Mouse (Mus musculus) neural tube, embryonic 11.5 days (tissue): ENCODE data around the gene Snapin. TPM values are rescaled to one million over a fixed set of nuclear protein-coding genes. Genes with fewer than 3 reads are reported as not detected.

Experiments used
- ATAC-seq: fragments of 200-750 bp; cut with Nextera tagmentation; 2 replicates; pipeline ENCODE4 v1.8.0; 2017; ENCODE audit warnings: moderate number of reproducible peaks, mild to moderate bottlenecking, moderate TSS enrichment, moderate library complexity; ENCODE audit not compliant: insufficient read depth, low FRiP score, low TSS enrichment
- DNase-seq: peaks from one replicate; pipeline ENCODE4 v3.0.0-alpha.2; 2015; ENCODE audit warnings: low spot score
- H3K27ac ChIP-seq: fragments of 300-500 bp; sonication (generic); 2 replicates; pipeline ENCODE4 v1.5.1; 2014; ENCODE audit warnings: low read depth, mild to moderate bottlenecking, low read length
- H3K27me3 ChIP-seq: fragments of 300-500 bp; sonication (generic); 2 replicates; pipeline ENCODE4 v1.6.1; 2014; ENCODE audit warnings: mild to moderate bottlenecking, low read length, mixed read lengths; ENCODE audit not compliant: control insufficient read depth, insufficient read depth
- H3K36me3 ChIP-seq: fragments of 300-500 bp; sonication (generic); 2 replicates; pipeline ENCODE4 v1.6.1; 2014; ENCODE audit warnings: mild to moderate bottlenecking, low read length, moderate library complexity, mixed read lengths; ENCODE audit not compliant: control insufficient read depth, insufficient read depth
- H3K4me1 ChIP-seq: fragments of 300-500 bp; sonication (generic); 2 replicates; pipeline ENCODE4 v1.6.1; 2014; ENCODE audit warnings: low read length, mixed read lengths; ENCODE audit not compliant: control insufficient read depth, insufficient read depth
- H3K4me2 ChIP-seq: fragments of 300-500 bp; sonication (generic); 2 replicates; pipeline ENCODE4 v1.6.1; 2014; ENCODE audit warnings: low read depth, mild to moderate bottlenecking, moderate library complexity
- H3K4me3 ChIP-seq: fragments of 300-500 bp; sonication (generic); 2 replicates; pipeline ENCODE4 v1.5.1; 2014; ENCODE audit warnings: low read depth, low read length
- H3K9ac ChIP-seq: fragments of 300-500 bp; sonication (generic); 2 replicates; pipeline ENCODE4 v1.6.1; 2014; ENCODE audit warnings: mild to moderate bottlenecking, low read length
- H3K9me3 ChIP-seq: fragments of 300-500 bp; sonication (generic); 2 replicates; pipeline ENCODE4 v1.6.1; 2016; ENCODE audit warnings: low read length; ENCODE audit not compliant: control insufficient read depth
- WGBS: fragments of 180-500 bp; shearing (Covaris S2); extraction: QIAGEN DNeasy Blood & Tissue Kit; methylation state at CpG from one replicate; pipeline ENCODE4 v1.1.7; 2014; 5-methylcytosine and 5-hydroxymethylcytosine counted together
- polyA plus RNA-seq: library from polyadenylated mRNA; unstranded; fragments of >200 nt; fragmentation: Nextera tagmentation; extraction: Ambion mirVana; gene quantifications from 2 replicates; pipeline ENCODE4 v1.2.1, GENCODE M21; 2014

Gene Snapin
- polyA plus RNA-seq, 1 experiment from 2014 or later, result 77.3 TPM

DNA sequence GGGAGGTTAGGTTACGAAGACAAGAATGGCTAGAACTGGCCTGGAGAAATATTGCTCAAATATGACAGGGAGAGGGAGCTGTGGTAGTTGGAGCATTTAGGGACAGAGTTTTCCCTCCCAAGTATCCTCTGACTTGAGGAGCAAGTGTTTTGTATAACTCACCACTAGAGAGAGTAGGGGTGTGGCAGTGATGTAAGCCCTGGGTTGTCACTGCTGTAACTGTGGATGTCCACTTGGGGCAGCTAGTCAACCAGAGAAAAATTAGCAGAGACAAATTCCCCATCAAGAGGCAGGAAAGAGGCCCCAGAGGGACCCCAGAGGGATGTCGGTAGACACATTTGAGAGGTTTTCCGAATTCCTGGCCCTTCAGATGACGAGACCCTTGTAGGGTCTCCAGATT is 34.6 kb upstream of the Snapin start:
- no peaks in the 10 kb centered on the region for H3K4me1 ChIP-seq
- no peak overlapping the region for H3K27ac ChIP-seq
- DNase-seq (no peak), ATAC-seq (no peak)
- H3K27me3 ChIP-seq, result no peaks in the 10 kb centered on the region
- WGBS, result 48% methylated on average over 4 of the region's 4 CpGs
- no peak overlapping the region for H3K4me3 ChIP-seq
- no peaks in the 10 kb centered on the region for H3K36me3 ChIP-seq
- no peaks in the 10 kb centered on the region for H3K9me3 ChIP-seq
- no peak overlapping the region for H3K4me2 ChIP-seq
- no peak overlapping the region for H3K9ac ChIP-seq

DNA sequence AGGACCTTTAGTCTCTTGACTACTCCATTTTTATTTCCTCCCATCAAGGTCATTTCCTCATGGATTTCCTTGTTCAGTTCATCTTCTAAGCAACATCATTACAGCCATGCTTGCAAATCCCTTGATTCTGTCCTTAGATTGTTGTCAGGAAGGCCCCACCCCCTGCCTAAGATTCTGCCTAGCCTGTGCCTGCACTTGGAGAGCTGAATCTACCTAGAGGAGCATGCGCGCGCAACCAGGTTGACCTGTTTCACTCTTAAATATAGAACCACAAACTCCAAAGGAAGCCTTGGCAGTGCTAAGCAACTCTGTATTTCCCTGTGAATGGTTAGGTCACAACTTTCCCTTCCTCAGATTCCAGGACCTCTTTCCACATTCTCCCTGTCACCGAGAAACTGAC is 26.9 kb upstream of the Snapin start:
- no peaks in the 10 kb centered on the region for H3K27me3 ChIP-seq
- WGBS, result 88% methylated on average over 4 of the region's 4 CpGs

DNA sequence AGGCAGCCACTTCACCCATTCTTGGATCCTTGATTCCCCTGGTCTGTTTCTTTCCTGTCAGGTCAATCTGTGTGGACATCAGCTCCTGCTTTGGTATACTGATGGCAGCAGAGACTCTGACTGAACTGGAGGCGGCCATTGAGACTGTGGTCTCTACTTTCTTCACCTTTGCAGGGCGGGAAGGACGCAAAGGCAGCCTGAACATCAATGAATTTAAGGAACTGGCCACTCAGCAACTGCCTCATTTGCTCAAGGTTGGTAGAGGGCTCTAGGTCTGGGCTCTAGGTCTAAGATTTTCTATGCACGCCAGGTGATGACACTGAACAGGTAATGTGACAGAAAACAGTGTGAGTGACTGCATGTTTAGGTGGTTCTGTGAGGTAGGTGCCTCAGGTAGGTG is 25.0 kb upstream of the Snapin start:
- no peak overlapping the region for H3K4me3 ChIP-seq
- H3K9me3 ChIP-seq, result no peaks in the 10 kb centered on the region
- no peak for DNase-seq
- no peaks in the 10 kb centered on the region for H3K36me3 ChIP-seq
- 89% methylated on average over 4 of the region's 4 CpGs for WGBS
- H3K9ac ChIP-seq, result no peak overlapping the region
- ATAC-seq, result no peak
- no peaks in the 10 kb centered on the region for H3K27me3 ChIP-seq
- H3K27ac ChIP-seq, result no peak overlapping the region
- peaks cover 2% of the 10 kb centered on the region; the same call in 1 of the 2 replicates for H3K4me1 ChIP-seq
- no peak overlapping the region for H3K4me2 ChIP-seq

More for the DNA sequence above, 26.9 kb upstream of the Snapin start:
- ATAC-seq, result no peak
- no peak overlapping the region for H3K4me3 ChIP-seq
- H3K27ac ChIP-seq, result no peak overlapping the region
- H3K4me2 ChIP-seq, result no peak overlapping the region
- no peaks in the 10 kb centered on the region for H3K9me3 ChIP-seq
- no peaks in the 10 kb centered on the region for H3K36me3 ChIP-seq
- H3K9ac ChIP-seq, result no peak overlapping the region
- DNase-seq, result no peak
- peaks cover 2% of the 10 kb centered on the region; the same call in 1 of the 2 replicates for H3K4me1 ChIP-seq

DNA sequence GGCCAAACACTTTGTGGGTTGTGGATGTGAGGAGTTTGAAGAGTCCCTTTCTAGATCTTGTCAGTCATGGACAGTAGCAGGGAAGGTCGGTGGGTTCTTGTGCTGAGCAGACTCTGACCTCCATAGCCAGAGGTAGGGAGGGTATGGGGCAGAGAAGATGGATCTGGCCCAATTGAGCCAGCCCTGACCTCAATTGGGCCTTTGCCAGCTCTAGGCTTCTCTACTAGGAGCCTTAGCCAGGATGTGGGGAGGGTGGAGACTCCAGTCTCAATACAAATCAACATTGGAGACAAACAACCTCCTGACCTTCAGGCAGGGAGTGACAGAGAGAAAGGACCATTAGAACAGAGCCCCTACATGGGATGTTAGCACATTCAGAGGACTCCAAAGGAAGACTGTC is 24.4 kb upstream of the Snapin start:
- H3K9ac ChIP-seq, result 0 out of 2 replicates have a peak overlapping the region, but pooled peaks have one; percentile 15
- DNase-seq, result no peak
- no peaks in the 10 kb centered on the region for H3K36me3 ChIP-seq
- H3K27ac ChIP-seq, result no peak overlapping the region
- 47% methylated on average over 1 of the region's 1 CpGs for WGBS
- ATAC-seq, result no peak
- H3K4me1 ChIP-seq, result peaks cover 2% of the 10 kb centered on the region; the same call in 1 of the 2 replicates
- H3K4me3 ChIP-seq, result peak overlapping the region; percentile 25
- H3K9me3 ChIP-seq, result no peaks in the 10 kb centered on the region
- peak overlapping the region; percentile 62 for H3K4me2 ChIP-seq
- H3K27me3 ChIP-seq, result no peaks in the 10 kb centered on the region

DNA sequence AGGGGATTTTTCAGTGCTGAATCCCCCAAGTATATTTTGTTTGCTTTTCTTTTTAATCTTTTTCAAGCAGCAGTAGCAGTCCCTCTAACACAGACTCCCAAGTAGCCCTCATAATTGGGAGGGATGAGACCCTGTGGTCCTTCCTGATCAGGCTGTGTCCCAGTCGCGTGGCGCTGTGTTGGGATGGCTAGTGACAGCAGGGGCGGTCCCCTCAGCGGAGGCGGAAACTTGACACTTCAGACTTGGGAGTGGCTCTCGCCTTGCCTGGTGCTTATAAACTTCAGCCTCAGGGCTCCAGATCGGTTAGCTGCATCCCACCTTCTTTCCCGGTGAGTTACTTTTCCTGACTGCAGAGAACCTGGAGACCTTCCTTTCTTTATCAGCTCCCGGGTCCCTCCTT is 23.9 kb upstream of the Snapin start:
- Histone ChIP-seq H3K9me3 (no peaks in the 10 kb centered on the region), H3K4me2 (peak overlapping the region; percentile 62), H3K9ac (peak overlapping the region; percentile 45; the same call in 1 of the 2 replicates), H3K27ac (no peak overlapping the region), H3K27me3 (no peaks in the 10 kb centered on the region), H3K4me3 (peak overlapping the region; percentile 25), H3K36me3 (no peaks in the 10 kb centered on the region), H3K4me1 (peaks cover 2% of the 10 kb centered on the region; the same call in 1 of the 2 replicates)
- 0 out of 2 replicates have a peak, but pooled peaks have one; percentile 51 for ATAC-seq
- peak; percentile 64 for DNase-seq
- WGBS, result 1% methylated on average over 10 of the region's 10 CpGs

DNA sequence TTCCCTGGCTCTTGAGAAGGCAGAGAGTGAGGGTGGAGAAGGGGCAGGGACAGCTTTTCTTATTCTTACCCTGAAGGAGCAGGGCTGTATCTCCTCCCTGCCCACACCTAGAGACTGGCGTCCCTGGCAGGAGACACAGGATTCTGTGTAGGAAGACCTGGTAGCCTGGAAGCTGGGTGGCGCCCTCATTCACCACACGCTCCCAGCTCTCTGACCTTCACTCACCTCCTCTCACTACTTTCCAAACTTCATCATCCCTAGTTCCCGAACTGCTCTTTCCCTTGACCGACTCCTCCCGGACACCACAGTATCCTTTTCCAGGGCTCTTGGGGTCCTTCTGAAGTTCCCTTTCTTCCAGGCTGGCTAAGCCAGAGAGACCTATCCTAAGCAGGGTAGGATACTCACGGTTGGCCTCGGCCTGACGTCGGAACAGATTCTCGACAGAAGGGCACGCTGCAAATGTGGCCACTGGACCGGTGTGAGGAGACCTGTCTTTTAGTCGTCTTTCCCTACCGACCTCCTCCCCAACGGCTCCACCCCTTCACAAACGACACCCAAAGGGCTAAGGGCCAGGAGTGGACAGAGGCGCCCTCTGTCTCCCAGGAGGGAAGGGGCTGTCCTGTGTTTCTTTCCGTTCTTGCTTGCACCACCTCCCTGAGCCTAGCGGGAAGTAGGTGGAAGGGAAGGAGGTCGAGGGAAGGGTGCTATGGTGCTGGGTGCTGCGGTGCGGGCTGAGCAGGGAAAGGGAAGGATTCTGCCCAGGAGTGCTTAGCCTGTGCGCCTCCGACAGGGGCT is 23.2 kb upstream of the Snapin start, which contains the start of the genes S100a1 and S100a13:
Gene S100a1, minus strand, starts transcription at position 597 of the 795 bp plus-strand sequence.
Gene S100a13, plus strand, starts transcription at position 640 of the 795 bp plus-strand sequence.
- H3K4me1 ChIP-seq, result peaks cover 2% of the 10 kb centered on the region; the same call in 1 of the 2 replicates
- DNase-seq (peak; percentile 36), ATAC-seq (no peak)
- no peak within 1 kb of the TSS for H3K27ac ChIP-seq
- peak within 1 kb of the TSS; percentile 62 for H3K4me2 ChIP-seq
- H3K4me3 ChIP-seq, result peak within 1 kb of the TSS; percentile 25
- H3K9ac ChIP-seq, result peak within 1 kb of the TSS; percentile 45; the same call in 1 of the 2 replicates
- no peaks in the 10 kb centered on the region for H3K36me3 ChIP-seq
- H3K9me3 ChIP-seq, result no peaks in the 10 kb centered on the region
- H3K27me3 ChIP-seq, result no peaks in the 10 kb centered on the region
- 4% methylated on average over 24 of the region's 25 CpGs for WGBS

DNA sequence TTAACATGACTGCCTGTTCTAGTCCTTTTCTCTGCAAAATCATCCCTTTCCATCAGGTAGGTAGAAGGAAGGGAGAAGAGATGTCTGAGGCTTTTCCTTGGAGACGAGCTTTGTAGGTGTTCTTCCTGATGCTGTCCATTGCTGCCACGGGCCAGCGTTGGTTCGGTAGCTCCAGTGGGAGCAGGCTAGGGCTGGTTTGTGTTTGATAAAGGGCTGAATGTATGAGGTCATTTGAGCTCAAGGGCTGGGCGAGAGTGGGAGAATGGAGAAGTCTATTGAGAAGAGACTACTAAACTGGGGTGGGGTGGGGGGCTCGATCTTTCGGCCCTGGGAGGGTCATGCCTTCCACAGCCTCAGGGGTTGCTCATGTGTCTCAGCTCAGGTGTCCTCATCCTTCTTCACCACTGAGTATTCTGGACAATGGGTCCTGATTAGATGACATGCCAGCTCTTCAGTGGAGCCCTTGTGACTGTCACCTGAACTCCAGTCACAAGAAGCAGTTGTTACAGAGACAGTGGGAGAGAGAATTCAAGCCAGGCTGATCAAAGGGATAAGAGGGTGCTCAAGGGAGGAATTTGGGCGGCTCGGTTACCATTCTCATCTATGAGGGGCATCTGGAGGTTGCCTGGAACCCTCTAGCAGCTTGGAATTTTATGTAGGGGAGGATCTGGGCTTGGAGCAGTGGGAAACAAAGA is 22.3 kb upstream of the Snapin start:
- WGBS, result 74% methylated on average over 9 of the region's 9 CpGs
- no peaks in the 10 kb centered on the region for H3K27me3 ChIP-seq

DNA sequence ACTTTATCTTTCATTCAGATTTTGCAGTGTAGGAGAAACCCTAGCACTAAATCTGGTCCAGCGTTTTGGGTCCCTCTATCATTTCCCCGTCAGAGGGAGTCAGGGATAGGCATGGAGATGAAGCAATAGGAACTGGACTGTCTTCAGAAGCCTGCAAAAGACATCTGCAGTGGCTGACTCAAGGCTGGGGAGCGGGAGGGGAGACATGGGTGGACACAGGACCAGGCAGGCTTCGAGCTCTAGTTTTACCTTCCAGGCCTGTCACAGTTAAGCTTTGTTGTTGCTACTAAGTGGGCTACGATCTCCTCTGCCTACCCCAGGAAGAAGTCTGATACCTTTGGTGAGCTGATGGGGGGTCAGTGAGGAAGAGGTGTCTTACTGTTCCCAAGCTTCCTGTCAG is 21.4 kb upstream of the Snapin start:
- H3K9ac ChIP-seq, result no peak overlapping the region
- H3K27me3 ChIP-seq, result no peaks in the 10 kb centered on the region
- DNase-seq (no peak), ATAC-seq (no peak)
- H3K4me2 ChIP-seq, result no peak overlapping the region
- H3K9me3 ChIP-seq, result no peaks in the 10 kb centered on the region
- H3K4me3 ChIP-seq, result no peak overlapping the region
- 86% methylated on average over 5 of the region's 5 CpGs for WGBS
- no peaks in the 10 kb centered on the region for H3K36me3 ChIP-seq
- H3K4me1 ChIP-seq, result peaks cover 8% of the 10 kb centered on the region
- no peak overlapping the region for H3K27ac ChIP-seq

More for the DNA sequence above, 22.3 kb upstream of the Snapin start:
- ATAC-seq (no peak), DNase-seq (no peak)
- H3K27ac ChIP-seq, result no peak overlapping the region
- peaks cover 3% of the 10 kb centered on the region for H3K4me1 ChIP-seq
- no peaks in the 10 kb centered on the region for H3K9me3 ChIP-seq
- H3K36me3 ChIP-seq, result no peaks in the 10 kb centered on the region
- H3K9ac ChIP-seq, result no peak overlapping the region
- no peak overlapping the region for H3K4me3 ChIP-seq
- no peak overlapping the region for H3K4me2 ChIP-seq
